Comparison of ENCODE assay signal across 8 mouse cellular contexts in the genomic region with DNA sequence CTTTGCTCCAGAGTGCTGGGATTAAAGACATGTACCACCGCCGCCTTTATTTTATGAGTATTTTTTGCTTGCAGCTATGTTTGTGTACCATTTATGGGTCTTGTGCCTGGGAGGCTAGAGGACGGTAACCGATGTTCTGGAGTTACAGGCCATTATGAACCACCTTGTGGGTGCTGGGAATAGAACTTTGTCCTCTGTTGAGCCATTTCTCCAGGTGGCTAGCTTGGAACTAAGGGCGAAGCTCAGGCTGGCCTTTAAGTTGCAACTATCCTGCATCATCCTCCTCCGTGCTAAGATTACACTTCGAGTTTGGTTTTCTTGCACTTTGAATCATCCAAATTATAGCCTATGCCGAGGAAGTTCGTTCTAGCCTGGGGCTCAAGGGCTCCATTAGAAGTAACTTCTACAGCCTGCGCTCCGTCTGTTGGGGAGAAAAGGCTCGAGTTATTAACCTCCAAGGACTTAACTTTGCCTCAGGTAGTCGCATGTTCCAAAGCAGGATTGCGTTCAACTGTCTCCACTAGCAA. TPM values are rescaled to one million over a fixed set of nuclear protein-coding genes. Genes with fewer than 3 reads are reported as not detected.
DNase-seq lines count a peak whose midpoint lies in the region; ATAC-seq lines count a peak whose summit lies in the region.

No protein-coding gene starts in this region.

- H3K36me3 ChIP-seq in heart, embryonic 15.5 days = peaks cover 11% of the 10 kb centered on the region; the same call in 1 of the 2 replicates
- peaks cover 8% of the 10 kb centered on the region for H3K36me3 ChIP-seq in hindbrain, embryonic 12.5 days
- peaks cover 11% of the 10 kb centered on the region; the same call in 1 of the 2 replicates for H3K36me3 ChIP-seq in midbrain, embryonic 10.5 days

- H3K4me1 ChIP-seq in heart, embryonic 15.5 days (replicated peaks) = peaks cover 7% of the 10 kb centered on the region
- H3K4me1 ChIP-seq in hindbrain, embryonic 12.5 days = peaks cover 7% of the 10 kb centered on the region
- H3K4me1 ChIP-seq in midbrain, embryonic 10.5 days = peaks cover 12% of the 10 kb centered on the region

- WGBS in heart, embryonic 15.5 days = 7% methylated on average over 14 of the region's 14 CpGs
- WGBS in hindbrain, embryonic 12.5 days = 10% methylated on average over 14 of the region's 14 CpGs
- WGBS in midbrain, embryonic 10.5 days = 11% methylated on average over 14 of the region's 14 CpGs

- H3K4me2 ChIP-seq in heart, embryonic 15.5 days = peak overlapping the region; percentile 80
- H3K4me2 ChIP-seq in hindbrain, embryonic 12.5 days (replicated peaks) = peak overlapping the region; percentile 88

- peak overlapping the region; percentile 70 for H3K27ac ChIP-seq in heart, embryonic 15.5 days
- H3K27ac ChIP-seq in hindbrain, embryonic 12.5 days = no peak overlapping the region
- H3K27ac ChIP-seq in midbrain, embryonic 10.5 days (replicated peaks) = peak overlapping the region; percentile 80

- 0 out of 2 replicates have a peak, but pooled peaks have one; percentile 17 for ATAC-seq in heart, embryonic 15.5 days (replicated peaks; ENCODE audit: insufficient number of reproducible peaks, insufficient read depth, low FRiP score, low read depth)
- peak; percentile 46; the same call in 1 of the 2 replicates for ATAC-seq in hindbrain, embryonic 12.5 days (ENCODE audit: low FRiP score)

- H3K4me3 ChIP-seq in heart, embryonic 15.5 days = peak overlapping the region; percentile 81
- peak overlapping the region; percentile 71 for H3K4me3 ChIP-seq in hindbrain, embryonic 12.5 days
- peak overlapping the region; percentile 91 for H3K4me3 ChIP-seq in midbrain, embryonic 10.5 days

- no peaks in the 10 kb centered on the region for H3K9me3 ChIP-seq in heart, embryonic 15.5 days (replicated peaks)
- no peaks in the 10 kb centered on the region for H3K9me3 ChIP-seq in hindbrain, embryonic 12.5 days (replicated peaks)
- no peaks in the 10 kb centered on the region for H3K9me3 ChIP-seq in midbrain, embryonic 10.5 days (replicated peaks)

- DNase-seq in heart, adult 8-10 months (ENCODE audit: low spot score) = no peak
- DNase-seq in NIH3T3 (ENCODE audit: low read depth) = peak; percentile 14
- DNase-seq in midbrain, embryonic 10.5 days (ENCODE audit: low spot score) = no peak
- no peak for DNase-seq in right cerebral cortex, postnatal 10 days (ENCODE audit: low spot score in 2 of 2)
- no peak for DNase-seq in frontal cortex, postnatal 14 days (ENCODE audit: low spot score in 2 of 2)
- no peak for DNase-seq in c-Kit-positive CD71-positive TER-119-positive erythroid progenitor cells, embryonic 14.5 days (ENCODE audit: low spot score)

- peak overlapping the region; percentile 55 for H3K9ac ChIP-seq in heart, embryonic 15.5 days
- H3K9ac ChIP-seq in hindbrain, embryonic 12.5 days = peak overlapping the region; percentile 3; the same call in 1 of the 2 replicates

- H3K27me3 ChIP-seq in heart, embryonic 15.5 days = no peaks in the 10 kb centered on the region
- H3K27me3 ChIP-seq in hindbrain, embryonic 12.5 days = no peaks in the 10 kb centered on the region
- H3K27me3 ChIP-seq in midbrain, embryonic 10.5 days (ENCODE audit: low read depth, poor library complexity, severe bottlenecking) = no peaks in the 10 kb centered on the region

RNA-seq across cellular contexts. Expression of gene Ttc27, which starts 0.4 kb away (rescaled TPM):
- polyA plus RNA-seq in heart, embryonic 15.5 days (2015; fragmentation: Nextera tagmentation; extraction: Ambion mirVana) = 15.6 and 16.2 TPM in 2 replicates
- total RNA-seq in heart, adult 8-10 months (2022) = 10 to 100 TPM; 10.4 to 16.7 (median 14.6) TPM
- 22.2 and 23.0 TPM in 2 replicates for polyA plus RNA-seq in hindbrain, embryonic 12.5 days (2016; fragmentation: Nextera tagmentation; extraction: Ambion mirVana)
- 23.1 and 28.5 TPM in 2 replicates for polyA plus RNA-seq in midbrain, embryonic 10.5 days (2016; fragmentation: Nextera tagmentation; extraction: Ambion mirVana)
